Mouse (Mus musculus) heart, embryonic 15.5 days (tissue): ENCODE measurements around the gene Plcd4. TPM values are rescaled to one million over a fixed set of nuclear protein-coding genes. Genes with fewer than 3 reads are reported as not detected.

Experiments
- ATAC-seq: fragments of 200-750 bp; cut with Nextera tagmentation; replicated peaks from 2 replicates; pipeline ENCODE4 v1.8.0; 2017; ENCODE audit warnings: low read depth, moderate TSS enrichment; ENCODE audit not compliant: insufficient number of reproducible peaks, insufficient read depth, low FRiP score
- H3K27ac ChIP-seq: fragments of 300-500 bp; sonication (generic); 2 replicates; pipeline ENCODE4 v1.5.1; 2015; ENCODE audit warnings: mild to moderate bottlenecking, inconsistent platforms
- H3K27me3 ChIP-seq: fragments of 300-500 bp; sonication (generic); 2 replicates; pipeline ENCODE4 v1.6.1; 2015; ENCODE audit warnings: inconsistent platforms
- H3K36me3 ChIP-seq: fragments of 300-500 bp; sonication (generic); 2 replicates; pipeline ENCODE4 v1.6.1; 2015; ENCODE audit warnings: mild to moderate bottlenecking, inconsistent platforms
- H3K4me1 ChIP-seq: fragments of 300-500 bp; sonication (generic); replicated peaks from 2 replicates; pipeline ENCODE4 v1.6.1; 2015; ENCODE audit warnings: inconsistent platforms
- H3K4me2 ChIP-seq: fragments of 300-500 bp; sonication (generic); 2 replicates; pipeline ENCODE4 v1.6.1; 2015; ENCODE audit warnings: inconsistent platforms, mild to moderate bottlenecking, moderate library complexity
- H3K4me3 ChIP-seq: fragments of 300-500 bp; sonication (generic); 2 replicates; pipeline ENCODE4 v1.5.1; 2015; ENCODE audit warnings: mild to moderate bottlenecking, inconsistent platforms
- H3K9ac ChIP-seq: fragments of 300-500 bp; sonication (generic); 2 replicates; pipeline ENCODE4 v1.6.1; 2015; ENCODE audit warnings: mild to moderate bottlenecking, inconsistent platforms
- H3K9me3 ChIP-seq: fragments of 300-500 bp; sonication (generic); replicated peaks from 2 replicates; pipeline ENCODE4 v1.6.1; 2016; ENCODE audit warnings: inconsistent platforms
- WGBS: fragments of 180-500 bp; shearing (Covaris S2); methylation state at CpG from one replicate; pipeline ENCODE4 v1.1.7; 2015; ENCODE audit warnings: mixed read lengths; 5-methylcytosine and 5-hydroxymethylcytosine counted together
- microRNA-seq: library from miRNA; unstranded; fragments of <30 nt; microRNA quantifications from one replicate; pipeline ENCODE4, GENCODE M21; 2016
- polyA plus RNA-seq: library from polyadenylated mRNA; unstranded; fragments of >200 nt; fragmentation: Nextera tagmentation; extraction: Ambion mirVana; gene quantifications from 2 replicates; pipeline ENCODE4 v1.2.1, GENCODE M21; 2015

Plcd4 gene
- polyA plus RNA-seq, 1 experiment from 2014 or later, result 0.30 TPM

- H3K9ac ChIP-seq, result peak overlapping the region; percentile 76
- peaks cover 28% of the 10 kb centered on the region for H3K36me3 ChIP-seq
- peak; percentile 37; the same call in 1 of the 2 replicates for ATAC-seq
- peaks cover 14% of the 10 kb centered on the region for H3K4me1 ChIP-seq
- peak overlapping the region; percentile 57 for H3K27ac ChIP-seq
- WGBS, result 9% methylated on average over 22 of the region's 26 CpGs
- peak overlapping the region; percentile 86 for H3K4me3 ChIP-seq
- peak overlapping the region; percentile 84 for H3K4me2 ChIP-seq
- H3K27me3 ChIP-seq, result no peaks in the 10 kb centered on the region
- no peaks in the 10 kb centered on the region for H3K9me3 ChIP-seq
These were observed 58.0 kb downstream of the Plcd4 start for GRCm38 (mm10) chr1:74600501-74601266.

GRCm38 (mm10) chr1:74601267-74601962 lies 58.7 kb downstream of the Plcd4 start, which contains the start of the genes Rnf25 and Stk36:
Gene Rnf25 (minus strand): TSS chr1:74601397.
Gene Stk36 (plus strand): TSS chr1:74601445.
- WGBS, result 9% methylated on average over 25 of the region's 25 CpGs
- H3K9me3 ChIP-seq, result no peaks in the 10 kb centered on the region
- H3K36me3 ChIP-seq, result peaks cover 21% of the 10 kb centered on the region; the same call in 1 of the 2 replicates
- no peaks in the 10 kb centered on the region for H3K27me3 ChIP-seq
- peak within 1 kb of the TSS; percentile 84 for H3K4me2 ChIP-seq
- peak within 1 kb of the TSS; percentile 57 for H3K27ac ChIP-seq
- H3K9ac ChIP-seq, result peak within 1 kb of the TSS; percentile 76
- H3K4me1 ChIP-seq, result peaks cover 14% of the 10 kb centered on the region
- ATAC-seq, result peak; percentile 76
- peak within 1 kb of the TSS; percentile 86 for H3K4me3 ChIP-seq

Small RNA genes lying within 50 kb of the gene (microRNA-seq; reads per million reads assigned to microRNA genes)
- gene Gm25035, result not detected

Other genes starting within 250 kb of the Plcd4 start
- 44.9 and 48.1 TPM in 2 replicates for gene Tmbim1, start 237.3 kb upstream of the Plcd4 start, polyA plus RNA-seq
- 0.38 and 0.39 TPM in 2 replicates for gene Catip, start 180.8 kb upstream of the Plcd4 start, polyA plus RNA-seq
- 3.6 and 5.4 TPM in 2 replicates for gene Slc11a1, start 167.7 kb upstream of the Plcd4 start, polyA plus RNA-seq
- gene Ctdsp1, start 151.4 kb upstream of the Plcd4 start, polyA plus RNA-seq, result 55.1 and 68.5 TPM in 2 replicates
- gene Vil1, start 133.5 kb upstream of the Plcd4 start, polyA plus RNA-seq, result 0.26 and 0.38 TPM in 2 replicates
- gene Cnot9, start 36.8 kb upstream of the Plcd4 start, polyA plus RNA-seq, result 25.8 and 32.4 TPM in 2 replicates
- 14.4 and 19.9 TPM in 2 replicates for gene Usp37, start 1.4 kb downstream of the Plcd4 start, polyA plus RNA-seq
- gene Zfp142, start 45.4 kb downstream of the Plcd4 start, polyA plus RNA-seq, result 4.4 and 6.0 TPM in 2 replicates
- 19.1 and 21.2 TPM in 2 replicates for gene Bcs1l, start 45.4 kb downstream of the Plcd4 start, polyA plus RNA-seq
- 18.9 and 23.6 TPM in 2 replicates for gene Rnf25, start 58.5 kb downstream of the Plcd4 start, polyA plus RNA-seq
- 3.4 and 3.7 TPM in 2 replicates for gene Stk36, start 58.6 kb downstream of the Plcd4 start, polyA plus RNA-seq
- 7.3 and 8.3 TPM in 2 replicates for gene Ttll4, start 118.9 kb downstream of the Plcd4 start, polyA plus RNA-seq
- gene Cyp27a1, start 170.7 kb downstream of the Plcd4 start, polyA plus RNA-seq, result 10.7 and 12.1 TPM in 2 replicates
- 3.8 and 4.6 TPM in 2 replicates for gene Prkag3, start 206.3 kb downstream of the Plcd4 start, polyA plus RNA-seq
- gene Wnt6, start 229.0 kb downstream of the Plcd4 start, polyA plus RNA-seq, result 0.13 and 0.57 TPM in 2 replicates
- gene Wnt10a, start 248.6 kb downstream of the Plcd4 start, polyA plus RNA-seq, result 0.16 TPM in 1 of 2 replicates, not detected in the other